Mouse (Mus musculus): ENCODE measurements at regions not wholly inside any gene's neighbourhood (a gene's known extent, or its start where the extent isn't known, plus 50 kb on each side); places are given as distances from the start of the nearest gene placed in this dataset.
"Not testable (repeated sequence)": the region's sequence is repeated elsewhere in the genome, so short reads cannot be mapped to it uniquely, and the experiment has no call there.

- no peak for DNase-seq
Observed at GRCm38 (mm10) chr14:82299222-82299621, 2144.1 kb upstream of the Pcdh17 start.

DNA sequence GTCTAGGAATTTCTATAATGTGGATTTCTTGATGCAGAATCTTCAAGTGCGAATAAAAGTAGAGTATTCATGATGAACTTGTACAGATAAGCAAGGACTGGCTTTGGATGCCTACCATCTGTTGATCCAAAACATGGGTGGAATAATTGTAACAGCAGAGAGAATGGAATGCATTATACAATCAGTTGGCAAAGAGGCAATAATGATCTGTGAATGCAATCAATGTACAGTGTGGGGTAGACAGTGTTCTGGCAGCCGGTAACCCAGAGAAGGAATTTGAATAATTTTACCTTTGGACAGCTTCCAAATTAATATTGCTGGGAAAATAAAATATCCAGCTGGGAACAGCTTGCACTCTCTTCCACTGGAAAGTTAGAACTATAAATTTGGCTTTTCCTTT lies 2129.9 kb upstream of the Pcdh17 start:
- DNase-seq: peak in 1 of 2 experiments; percentile 3

DNA sequence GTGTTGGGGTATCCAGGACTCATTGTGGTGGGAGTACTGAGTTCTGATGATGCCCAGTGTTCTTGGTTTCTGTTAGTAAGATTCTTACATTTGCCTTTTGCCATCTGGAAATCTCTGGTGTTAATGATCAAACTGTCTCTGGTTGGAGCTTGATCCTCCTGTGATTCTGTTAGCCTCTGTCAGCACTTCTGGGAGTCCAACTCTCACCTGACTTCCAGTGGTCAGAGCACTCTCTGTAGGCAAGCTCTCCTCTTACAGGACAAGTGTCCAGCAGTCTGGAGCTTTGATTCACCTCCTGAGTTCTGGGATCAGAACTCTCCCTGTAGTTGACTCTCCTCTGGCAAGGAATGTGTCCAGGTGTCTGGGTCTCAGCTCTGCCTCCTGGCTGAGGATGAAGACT lies 2108.5 kb upstream of the Pcdh17 start:
- DNase-seq: not testable (repeated sequence)
